Mouse (Mus musculus): ENCODE results near the gene Akap8l. TPM values are rescaled to one million over a fixed set of nuclear protein-coding genes. Genes with fewer than 3 reads are reported as not detected.

Akap8l gene
- 10 to 100 TPM; 34.5 to 43.4 TPM for total RNA-seq (2021)
- long read RNA-seq, experiment 1, transcript Akap8l-209 (15 exons, 1,987 nt): minor isoform, 6 of 43 reads
- long read RNA-seq, experiment 1, transcript Akap8l-201 (14 exons, 2,102 nt): major isoform, 23 of 43 reads
- long read RNA-seq, experiment 1, partial matches to known transcripts: 5 of 43 reads
- long read RNA-seq, experiment 1, other reads (novel, unspliced or antisense): 7 of 43 reads
- long read RNA-seq, experiment 2, full-length matches to known transcripts: 28 of 42 reads
- long read RNA-seq, experiment 2, partial matches to known transcripts: 4 of 42 reads
- long read RNA-seq, experiment 2, other reads (novel, unspliced or antisense): 10 of 42 reads

DNA sequence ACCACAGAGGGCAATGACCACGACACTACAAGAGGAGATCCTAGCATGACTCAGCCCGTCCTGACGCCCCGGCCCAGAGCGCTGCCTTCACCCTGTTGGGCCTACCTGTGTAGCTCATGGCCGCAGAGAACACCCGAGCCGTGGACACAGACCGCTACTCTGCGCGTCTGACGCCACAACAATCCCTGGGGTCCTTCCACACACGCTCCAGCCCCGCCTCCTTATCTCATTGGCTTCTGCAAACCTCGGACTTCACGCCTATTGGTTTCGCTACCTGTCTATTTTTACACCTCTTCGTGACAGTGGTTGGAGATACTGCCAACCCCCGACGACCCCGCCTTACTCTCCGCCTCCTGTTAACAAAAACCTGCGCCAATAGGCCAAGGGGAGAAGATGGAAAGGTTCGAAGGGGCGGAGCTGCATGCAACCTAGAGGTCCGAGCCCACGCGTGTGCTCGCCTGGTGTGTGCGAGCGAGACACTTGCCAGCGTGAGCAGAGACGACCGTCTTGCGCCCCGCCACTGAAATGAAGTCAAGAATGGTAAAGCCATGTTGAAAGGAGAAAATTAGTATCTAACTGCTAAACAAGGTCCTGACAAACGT, at the start of gene Akap8l:
Gene Akap8l (minus strand): TSS at position 226 of the 602 bp plus-strand sequence.
- TF ChIP-seq CTCF (IDR thresholded peaks at IDR 0.05): no peak
- Histone ChIP-seq H3K4me3 (peak within 1 kb of the TSS; percentile 90), H3K27ac (peak within 1 kb of the TSS; percentile 99)
- DNase-seq: peak; percentile 96
- intact Hi-C loops (cut with DNase I): loop anchor here (2.0 kb wide), 1 partner anchor 36 kb away; no protein-coding TSS in a partner anchor

DNA sequence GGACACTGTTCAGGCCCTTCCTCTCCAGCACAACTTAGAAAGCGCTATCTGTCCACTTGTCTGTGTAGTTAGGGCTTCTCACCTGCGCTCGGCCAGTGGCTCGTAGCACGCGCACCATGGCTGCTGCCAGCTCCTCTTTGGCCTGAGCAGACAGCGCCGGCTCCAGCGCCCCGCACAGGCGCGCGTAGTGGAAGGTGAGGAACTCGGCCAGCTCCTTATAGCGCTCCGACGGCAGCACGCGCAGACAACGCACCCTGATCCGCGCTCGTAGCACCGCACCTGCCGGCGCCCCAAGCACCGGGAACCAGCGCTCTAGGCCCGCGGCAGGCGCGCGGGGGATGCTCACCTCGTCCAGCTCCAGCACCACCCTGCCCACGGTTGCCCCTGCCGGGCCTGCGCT, 45.9 kb upstream of the Akap8l start:
- no peak for TF ChIP-seq CTCF (IDR thresholded peaks at IDR 0.05)
- peak overlapping the region; percentile 54 for H3K4me3 ChIP-seq
- peak; percentile 43 for DNase-seq
- H3K27ac ChIP-seq: no peak overlapping the region
- intact Hi-C loops (cut with DNase I): no loop called here

DNA sequence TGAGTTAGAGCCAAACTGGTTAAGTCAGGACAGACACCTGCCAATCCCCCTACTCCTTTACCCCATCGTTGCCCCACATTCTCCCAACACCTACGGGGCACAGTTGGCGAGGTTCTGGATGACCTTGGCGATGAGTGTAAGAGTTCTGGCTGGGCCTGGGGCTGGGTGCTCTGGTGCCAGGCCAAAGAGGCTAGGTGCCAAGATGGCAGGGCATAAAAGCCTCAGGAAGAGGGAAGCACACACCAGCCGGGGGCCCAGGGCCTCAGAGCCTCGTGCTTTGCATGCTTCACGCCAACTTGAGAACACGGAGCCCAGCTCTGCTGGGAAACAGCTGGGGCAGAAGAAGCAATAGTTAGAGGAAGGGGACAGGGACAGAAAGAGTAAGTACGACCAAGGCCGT, 43.5 kb upstream of the Akap8l start:
- intact Hi-C loops (cut with DNase I): loop anchor here (5.0 kb wide), 1 partner anchor 43 kb away; no protein-coding TSS in a partner anchor
- no peak for TF ChIP-seq CTCF (IDR thresholded peaks at IDR 0.05)
- Histone ChIP-seq H3K4me3 (no peak overlapping the region), H3K27ac (no peak overlapping the region)
- DNase-seq: no peak

DNA sequence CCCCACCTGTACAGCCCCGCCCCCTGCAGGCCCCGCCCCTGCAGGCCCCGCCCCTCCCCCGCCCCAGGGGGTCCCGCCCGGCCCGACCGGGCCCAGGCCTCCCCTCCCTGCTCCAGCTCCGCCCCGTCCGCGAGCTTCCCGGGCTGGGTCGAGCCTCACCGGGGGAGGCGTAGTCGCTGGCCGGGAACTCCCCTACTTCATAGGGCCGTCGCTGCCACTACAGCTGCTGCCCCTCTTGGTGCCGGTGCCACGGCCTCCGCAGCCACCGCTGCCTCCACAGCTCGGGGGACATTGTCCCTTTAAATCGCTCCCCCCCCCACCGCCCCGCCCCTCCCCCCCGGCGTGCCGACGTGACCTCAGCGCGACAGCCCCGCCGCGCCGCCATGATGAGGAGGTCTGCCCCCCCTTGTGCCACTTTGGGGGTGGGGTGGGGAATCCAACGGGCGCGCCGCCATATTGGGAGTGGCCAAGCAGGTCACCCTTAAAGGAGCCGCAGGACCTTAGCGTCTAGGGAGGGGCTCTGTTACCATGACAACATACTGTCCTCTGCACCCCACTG, 38.8 kb upstream of the Akap8l start, which contains the start of gene Wiz:
Gene Wiz (minus strand): TSS at position 339 of the 559 bp plus-strand sequence.
- DNase-seq: peak; percentile 98
- intact Hi-C loops (cut with DNase I): loop anchor here (2.0 kb wide), 1 partner anchor 26 kb away; no protein-coding TSS in a partner anchor
- Histone ChIP-seq H3K4me3 (peak within 1 kb of the TSS; percentile 91), H3K27ac (peak within 1 kb of the TSS; percentile 97)
- TF ChIP-seq CTCF (IDR thresholded peaks at IDR 0.05): no peak

DNA sequence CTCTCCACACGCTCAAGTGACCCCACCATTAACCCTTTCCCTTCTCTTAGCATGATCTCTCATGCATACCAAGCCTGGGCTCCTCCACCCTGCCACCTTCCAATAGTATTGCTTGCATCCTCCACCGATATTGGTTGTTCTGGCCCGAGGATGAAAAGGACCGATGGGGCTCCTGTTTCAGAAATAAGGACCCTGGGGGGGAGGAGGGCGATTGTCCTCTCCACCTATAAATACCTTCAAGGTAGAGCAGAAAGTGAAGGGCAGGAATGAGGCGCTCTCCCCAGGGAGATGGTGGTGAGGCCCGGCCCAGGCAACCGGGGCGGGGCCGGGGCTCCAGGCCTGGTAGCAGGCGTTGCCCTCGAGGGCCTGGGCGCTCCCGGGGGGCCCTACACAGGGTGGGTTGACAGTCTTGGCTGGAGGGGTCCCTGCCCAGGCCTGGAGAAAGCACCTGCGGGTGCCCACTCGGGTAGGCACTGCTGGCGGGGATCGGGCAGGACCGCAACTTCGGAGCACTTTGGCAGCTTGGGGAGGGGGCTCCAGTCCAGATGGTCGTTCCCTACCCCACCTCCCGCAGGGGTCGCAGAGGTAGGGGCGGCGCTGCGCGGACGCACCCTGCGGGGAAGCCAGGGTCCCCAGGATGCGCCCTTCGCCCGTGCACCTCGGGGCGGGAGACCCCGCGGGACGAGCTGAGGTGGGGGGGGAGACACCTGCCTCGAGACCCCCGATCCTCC, 38.1 kb upstream of the Akap8l start:
- Histone ChIP-seq H3K4me3 (peak overlapping the region; percentile 91), H3K27ac (peak overlapping the region; percentile 97)
- peak; percentile 58 for DNase-seq
- TF ChIP-seq CTCF (IDR thresholded peaks at IDR 0.05): no peak
- intact Hi-C loops (cut with DNase I): loop anchor here (2.0 kb wide), 1 partner anchor 26 kb away; no protein-coding TSS in a partner anchor

DNA sequence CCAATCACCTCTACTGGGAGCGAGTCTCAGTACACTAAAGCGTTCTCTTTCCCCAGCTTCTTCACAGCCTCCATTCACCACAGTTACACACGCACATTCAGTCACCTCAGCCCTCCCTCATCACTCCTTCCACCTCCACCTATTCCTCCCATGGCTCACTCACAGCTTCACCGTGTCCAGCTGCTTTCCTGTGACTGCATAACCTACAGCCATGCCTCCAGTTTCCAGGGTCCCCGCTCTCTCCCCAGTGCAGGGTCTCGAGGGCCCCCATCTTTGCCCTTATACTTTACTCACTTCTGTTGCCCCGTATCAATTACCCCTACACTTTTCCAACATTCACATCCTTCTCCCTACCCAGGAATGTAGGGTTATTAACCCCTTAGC, 37.6 kb upstream of the Akap8l start:
- Histone ChIP-seq H3K27ac (peak overlapping the region; percentile 97), H3K4me3 (peak overlapping the region; percentile 91)
- TF ChIP-seq CTCF (IDR thresholded peaks at IDR 0.05): no peak
- no peak for DNase-seq
- intact Hi-C loops (cut with DNase I): loop anchor here (2.0 kb wide), 3 partner anchors 25 to 107 kb away; partner anchors contain the start of gene Akap8l

DNA sequence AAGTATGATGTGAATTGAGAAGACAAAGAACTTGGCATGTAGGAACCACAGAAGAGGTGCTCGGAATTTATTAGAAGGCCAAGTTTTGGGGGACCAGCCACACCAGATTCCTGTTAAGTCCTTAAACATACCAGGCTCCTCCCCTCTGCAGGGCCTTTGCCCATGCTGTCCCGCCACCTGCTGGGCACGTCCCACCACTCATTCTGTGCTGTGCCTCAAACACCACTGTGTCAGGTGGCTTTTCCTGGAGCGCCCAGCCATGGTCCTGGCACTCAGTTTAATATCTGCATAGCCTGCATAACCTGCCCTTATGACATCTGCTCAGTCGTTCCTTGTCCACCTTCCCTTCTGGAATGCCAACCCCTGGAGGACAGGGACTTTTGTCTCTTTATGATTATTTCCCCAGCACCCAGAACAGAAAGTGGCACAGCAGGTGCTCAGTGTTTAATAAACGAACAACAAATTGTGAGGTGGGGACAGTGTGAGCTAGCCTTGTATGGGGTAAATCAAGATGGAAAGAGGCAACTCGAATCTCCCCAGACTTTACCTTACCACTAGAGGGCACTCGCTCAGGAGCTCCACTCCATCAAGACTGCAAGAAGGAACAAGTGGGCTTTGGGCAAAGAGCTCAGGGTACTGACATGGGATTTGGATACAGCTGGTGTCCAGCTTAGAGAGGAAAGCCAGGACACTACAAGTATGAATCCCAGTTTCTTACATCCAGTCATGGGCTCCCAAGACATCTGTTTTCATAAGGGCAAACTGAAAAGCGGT, 36.4 kb upstream of the Akap8l start:
- intact Hi-C loops (cut with DNase I): loop anchor here (2.0 kb wide), 2 partner anchors 36 to 108 kb away; partner anchors contain the start of gene Akap8l
- peak; percentile 71 for TF ChIP-seq CTCF (IDR thresholded peaks at IDR 0.05)
- H3K4me3 ChIP-seq: no peak overlapping the region
- peak; percentile 40 for DNase-seq
- H3K27ac ChIP-seq: no peak overlapping the region

DNA sequence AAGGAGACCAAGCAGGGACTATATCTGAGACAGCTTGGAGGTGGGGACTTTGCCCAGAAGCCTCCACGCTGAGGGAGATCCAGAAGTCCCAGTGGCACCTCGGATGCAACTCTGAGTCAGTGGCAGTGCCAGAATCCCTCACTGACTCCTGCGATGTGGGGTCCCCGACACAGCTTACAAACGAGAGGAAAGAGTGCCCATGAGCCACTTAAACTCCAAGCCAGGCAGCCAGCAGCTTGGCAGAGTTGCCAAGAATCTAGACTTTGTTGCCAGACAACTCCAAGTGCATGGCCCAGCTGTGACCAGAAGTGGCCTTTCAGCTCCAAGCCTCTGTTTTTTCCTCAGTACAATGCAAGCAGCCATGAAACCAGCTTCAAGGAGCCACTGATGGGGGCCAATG, 33.3 kb upstream of the Akap8l start:
- no peak for TF ChIP-seq CTCF (IDR thresholded peaks at IDR 0.05)
- peak; percentile 45 for DNase-seq
- H3K27ac ChIP-seq: peak overlapping the region; percentile 75
- no peak overlapping the region; the same call in 1 of the 2 replicates for H3K4me3 ChIP-seq
- intact Hi-C loops (cut with DNase I): no loop called here

DNA sequence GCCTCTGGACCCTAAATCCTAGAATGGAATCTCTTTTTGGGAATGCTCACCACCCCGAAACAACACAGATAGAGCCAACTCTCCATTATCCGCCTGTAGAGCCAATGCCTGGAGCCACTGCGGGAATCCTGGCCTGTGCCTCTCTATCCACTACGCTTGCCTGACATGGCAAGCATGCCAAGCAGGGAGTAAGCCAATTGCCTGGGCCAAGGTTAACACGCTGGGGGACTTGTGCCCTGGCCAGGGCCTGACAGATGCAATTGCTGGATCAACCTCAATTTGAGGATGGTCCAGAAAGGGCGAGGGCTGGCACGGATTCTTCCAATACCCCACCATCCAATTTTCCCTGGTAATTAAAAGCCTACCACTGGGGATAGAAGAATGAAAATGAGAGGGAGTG, 32.2 kb upstream of the Akap8l start:
- no peak overlapping the region for H3K4me3 ChIP-seq
- no peak for TF ChIP-seq CTCF (IDR thresholded peaks at IDR 0.05)
- intact Hi-C loops (cut with DNase I): no loop called here
- peak; percentile 76 for DNase-seq
- H3K27ac ChIP-seq: peak overlapping the region; percentile 75; the same call in 1 of the 2 replicates

DNA sequence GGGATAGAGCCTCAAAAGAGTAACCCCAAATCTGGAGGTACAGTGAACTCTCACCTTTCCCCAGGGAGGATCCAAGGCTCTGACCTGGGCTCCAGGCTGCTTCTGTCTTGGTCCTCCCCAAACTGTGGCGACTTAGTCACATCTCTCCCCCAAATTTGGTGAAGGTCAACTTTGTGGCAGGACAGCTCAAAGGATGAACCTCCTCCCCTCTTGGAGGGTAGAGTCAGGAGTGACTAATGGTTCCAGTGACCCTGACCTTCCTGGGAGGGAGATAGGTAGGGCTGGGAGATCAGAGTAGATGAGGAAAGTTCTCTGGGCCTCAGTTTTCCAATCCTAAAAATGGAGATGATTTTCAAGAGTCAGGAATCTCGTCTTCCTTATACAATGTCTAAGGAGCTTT, 28.4 kb upstream of the Akap8l start:
- Histone ChIP-seq H3K4me3 (no peak overlapping the region), H3K27ac (no peak overlapping the region)
- TF ChIP-seq CTCF (IDR thresholded peaks at IDR 0.05): no peak
- intact Hi-C loops (cut with DNase I): no loop called here
- no peak for DNase-seq

DNA sequence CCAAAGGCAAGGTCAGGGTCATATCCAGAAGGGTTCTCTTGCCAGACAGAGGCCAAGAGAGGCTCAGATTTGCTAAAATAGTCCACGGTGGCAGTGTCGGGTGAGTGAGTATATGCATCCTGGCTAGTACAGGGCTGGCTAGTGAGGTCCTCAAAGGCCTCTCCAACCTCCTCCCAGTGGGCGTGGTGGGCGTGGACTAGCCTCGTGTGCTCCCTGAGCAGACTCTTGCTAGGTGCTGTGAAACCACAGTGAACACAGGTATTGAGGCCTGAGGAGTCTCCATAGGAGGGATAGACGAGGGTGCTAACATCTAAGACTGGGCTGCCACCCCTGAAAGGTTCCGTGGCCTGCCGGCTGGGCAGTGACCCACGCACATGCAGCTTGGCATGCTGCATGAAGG, 26.7 kb upstream of the Akap8l start:
- intact Hi-C loops (cut with DNase I): no loop called here
- Histone ChIP-seq H3K4me3 (no peak overlapping the region), H3K27ac (no peak overlapping the region)
- no peak for DNase-seq
- TF ChIP-seq CTCF (IDR thresholded peaks at IDR 0.05): no peak

DNA sequence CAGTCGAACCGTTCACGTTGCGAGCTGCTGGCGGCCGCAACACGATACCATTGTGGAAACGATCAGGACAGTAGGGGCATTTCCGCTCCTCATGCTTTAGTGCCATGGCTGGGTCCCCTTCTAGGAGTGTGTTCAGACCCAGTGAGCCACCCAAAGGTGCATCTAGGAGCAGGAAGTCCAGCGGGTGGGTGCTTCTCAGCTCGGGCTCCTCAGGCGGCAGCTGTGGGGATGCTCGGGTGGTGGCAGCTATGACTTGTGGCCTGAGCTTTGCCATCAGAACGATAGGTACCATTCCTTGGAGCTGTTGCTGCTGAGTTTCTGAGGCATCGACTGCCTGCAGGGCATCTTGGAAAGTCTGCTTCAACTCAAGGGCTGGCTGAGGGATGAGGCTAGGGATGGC, 26.1 kb upstream of the Akap8l start:
- DNase-seq: no peak
- Histone ChIP-seq H3K27ac (no peak overlapping the region), H3K4me3 (no peak overlapping the region)
- intact Hi-C loops (cut with DNase I): no loop called here
- TF ChIP-seq CTCF (IDR thresholded peaks at IDR 0.05): no peak

Measured in gastrocnemius, adult 2 months (tissue).